Mouse (Mus musculus): ENCODE data around the gene Mrps21. TPM values are rescaled to one million over a fixed set of nuclear protein-coding genes. Genes with fewer than 3 reads are reported as not detected.

The Mrps21 gene
- 239 TPM for polyA plus RNA-seq (2014; fragmentation: Illumina TruSeq; extraction: RNeasy Lipid Tissue Mini Kit (QIAGEN cat#74804); ENCODE audit: insufficient read depth, low read depth, low replicate concordance)

GRCm38 (mm10) chr3:95871392-95871867 is at the start of gene Mrps21:
TSS of gene Mrps21 (minus strand) at chr3:95871519.

GRCm38 (mm10) chr3:95904568-95904967 is 33.2 kb upstream of the Mrps21 start, which contains the start of gene Car14:
TSS of gene Car14 (minus strand) at chr3:95904691.

GRCm38 (mm10) chr3:95893606-95894316 is 22.4 kb upstream of the Mrps21 start, which contains the start of gene Aph1a:
TSS of gene Aph1a (plus strand) at chr3:95893969.

GRCm38 (mm10) chr3:95891211-95892065 is 20.1 kb upstream of the Mrps21 start, which contains the start of gene BC028528:
TSS of gene BC028528 (minus strand) at chr3:95892005.

GRCm38 (mm10) chr3:95881979-95882815 is 10.9 kb upstream of the Mrps21 start, which contains the start of gene Ciart:
TSS of gene Ciart (minus strand) at chr3:95882251.

GRCm38 (mm10) chr3:95855502-95856089 is 15.7 kb downstream of the Mrps21 start, which contains the start of gene Prpf3:
TSS of gene Prpf3 (minus strand) at chr3:95855885.

GRCm38 (mm10) chr3:95818571-95819288 is 52.6 kb downstream of the Mrps21 start, which contains the start of gene Rprd2:
TSS of gene Rprd2 (minus strand) at chr3:95818863.

Other genes starting within 250 kb of the Mrps21 start
- gene Ensa, start 246.5 kb downstream of the Mrps21 start, polyA plus RNA-seq (2014; fragmentation: Illumina TruSeq; extraction: RNeasy Lipid Tissue Mini Kit (QIAGEN cat#74804); ENCODE audit: insufficient read depth, low read depth, low replicate concordance), result 61.9 TPM
- gene Mcl1, start 212.7 kb downstream of the Mrps21 start, polyA plus RNA-seq (2014; fragmentation: Illumina TruSeq; extraction: RNeasy Lipid Tissue Mini Kit (QIAGEN cat#74804); ENCODE audit: insufficient read depth, low read depth, low replicate concordance), result 167 TPM
- gene Adamtsl4, start 183.6 kb downstream of the Mrps21 start, polyA plus RNA-seq (2014; fragmentation: Illumina TruSeq; extraction: RNeasy Lipid Tissue Mini Kit (QIAGEN cat#74804); ENCODE audit: insufficient read depth, low read depth, low replicate concordance), result 23.2 TPM
- gene Ecm1, start 131.9 kb downstream of the Mrps21 start, polyA plus RNA-seq (2014; fragmentation: Illumina TruSeq; extraction: RNeasy Lipid Tissue Mini Kit (QIAGEN cat#74804); ENCODE audit: insufficient read depth, low read depth, low replicate concordance), result 101 TPM
- 17.0 TPM for gene Tars2, start 111.3 kb downstream of the Mrps21 start, polyA plus RNA-seq (2014; fragmentation: Illumina TruSeq; extraction: RNeasy Lipid Tissue Mini Kit (QIAGEN cat#74804); ENCODE audit: insufficient read depth, low read depth, low replicate concordance)
- 5.7 TPM for gene Rprd2, start 52.7 kb downstream of the Mrps21 start, polyA plus RNA-seq (2014; fragmentation: Illumina TruSeq; extraction: RNeasy Lipid Tissue Mini Kit (QIAGEN cat#74804); ENCODE audit: insufficient read depth, low read depth, low replicate concordance)
- 21.4 TPM for gene Prpf3, start 15.6 kb downstream of the Mrps21 start, polyA plus RNA-seq (2014; fragmentation: Illumina TruSeq; extraction: RNeasy Lipid Tissue Mini Kit (QIAGEN cat#74804); ENCODE audit: insufficient read depth, low read depth, low replicate concordance)
- 5.9 TPM for gene Ciart, start 10.7 kb upstream of the Mrps21 start, polyA plus RNA-seq (2014; fragmentation: Illumina TruSeq; extraction: RNeasy Lipid Tissue Mini Kit (QIAGEN cat#74804); ENCODE audit: insufficient read depth, low read depth, low replicate concordance)
- gene BC028528, start 20.5 kb upstream of the Mrps21 start, polyA plus RNA-seq (2014; fragmentation: Illumina TruSeq; extraction: RNeasy Lipid Tissue Mini Kit (QIAGEN cat#74804); ENCODE audit: insufficient read depth, low read depth, low replicate concordance), result 313 TPM
- 86.4 TPM for gene Aph1a, start 22.4 kb upstream of the Mrps21 start, polyA plus RNA-seq (2014; fragmentation: Illumina TruSeq; extraction: RNeasy Lipid Tissue Mini Kit (QIAGEN cat#74804); ENCODE audit: insufficient read depth, low read depth, low replicate concordance)
- 16.3 TPM for gene Car14, start 33.2 kb upstream of the Mrps21 start, polyA plus RNA-seq (2014; fragmentation: Illumina TruSeq; extraction: RNeasy Lipid Tissue Mini Kit (QIAGEN cat#74804); ENCODE audit: insufficient read depth, low read depth, low replicate concordance)
- gene Anp32e, start 57.7 kb upstream of the Mrps21 start, polyA plus RNA-seq (2014; fragmentation: Illumina TruSeq; extraction: RNeasy Lipid Tissue Mini Kit (QIAGEN cat#74804); ENCODE audit: insufficient read depth, low read depth, low replicate concordance), result 47.6 TPM
- 84.1 TPM for gene Plekho1, start 124.5 kb upstream of the Mrps21 start, polyA plus RNA-seq (2014; fragmentation: Illumina TruSeq; extraction: RNeasy Lipid Tissue Mini Kit (QIAGEN cat#74804); ENCODE audit: insufficient read depth, low read depth, low replicate concordance)
- gene Vps45, start 186.9 kb upstream of the Mrps21 start, polyA plus RNA-seq (2014; fragmentation: Illumina TruSeq; extraction: RNeasy Lipid Tissue Mini Kit (QIAGEN cat#74804); ENCODE audit: insufficient read depth, low read depth, low replicate concordance), result 19.7 TPM
- gene Otud7b, start 233.0 kb upstream of the Mrps21 start, polyA plus RNA-seq (2014; fragmentation: Illumina TruSeq; extraction: RNeasy Lipid Tissue Mini Kit (QIAGEN cat#74804); ENCODE audit: insufficient read depth, low read depth, low replicate concordance), result 14.2 TPM